Mouse (Mus musculus): ENCODE measurements at regions not wholly inside any gene's neighbourhood (a gene's known extent, or its start where the extent isn't known, plus 50 kb on each side); places are given as distances from the start of the nearest gene placed in this dataset.

DNA sequence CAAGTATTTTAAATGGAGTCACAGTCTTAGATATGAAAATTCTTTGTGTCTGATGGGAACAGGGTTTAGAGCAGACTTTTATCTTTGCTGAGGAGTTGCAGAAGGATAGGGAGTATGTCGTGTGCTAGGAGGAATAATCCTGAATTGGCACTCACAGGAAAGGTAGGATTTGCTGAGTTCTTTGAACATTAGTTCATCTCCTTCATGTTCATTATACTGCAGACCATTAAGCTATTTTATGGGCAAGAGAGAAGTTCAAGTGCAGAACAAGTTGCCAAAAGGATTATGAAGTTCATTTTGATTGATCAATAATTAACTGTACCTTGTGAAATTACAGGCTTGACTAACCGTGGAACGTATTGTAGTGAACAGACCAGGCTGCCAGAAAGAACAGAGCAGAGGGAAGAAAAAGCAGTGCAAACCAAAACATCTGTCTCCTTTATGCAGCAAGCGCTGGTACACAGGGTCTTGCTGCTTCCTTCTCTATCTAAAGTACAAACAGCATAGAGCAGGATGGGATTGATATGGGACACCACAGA is 839.7 kb upstream of the Zeb2 start:
- no peak for TF ChIP-seq CEBPB (IDR thresholded peaks at IDR 0.05; ENCODE audit: insufficient read depth, poor library complexity, severe bottlenecking)
- TF ChIP-seq TCF12 (IDR thresholded peaks at IDR 0.05; ENCODE audit: insufficient read depth, poor library complexity, severe bottlenecking) = no peak
- no peak for TF ChIP-seq POLR2A (IDR thresholded peaks at IDR 0.05; ENCODE audit: insufficient read length, low read depth)
- no peak for TF ChIP-seq USF1 (IDR thresholded peaks at IDR 0.05; ENCODE audit: low read depth)
- TF ChIP-seq POLR2AphosphoS2 (IDR thresholded peaks at IDR 0.05; ENCODE audit: insufficient read length, low read depth) = no peak
- TF ChIP-seq REST (IDR thresholded peaks at IDR 0.05; ENCODE audit: insufficient read depth, insufficient read length) = no peak
- no peak for TF ChIP-seq TCF3 (IDR thresholded peaks at IDR 0.05; ENCODE audit: insufficient read length, low read depth)
- no peak for TF ChIP-seq E2F4 (IDR thresholded peaks at IDR 0.05; ENCODE audit: insufficient read depth)
